Mouse (Mus musculus) heart, postnatal 14 days (tissue): ENCODE results near the gene Exph5. TPM values are rescaled to one million over a fixed set of nuclear protein-coding genes. Genes with fewer than 3 reads are reported as not detected.
A peak's percentile ranks its signal among the peaks of the same experiment; 100 is the strongest.

ENCODE experiments used
- DNase-seq, 2 experiments: peaks; one replicate each; pipeline ENCODE4 v3.0.0; 2021 to 2022
- intact Hi-C: fragments of 180-260 bp; cut with DNase I; formaldehyde crosslinking; loops from one replicate; pipeline ENCODE4 v1.15.1; 2025
- long read RNA-seq, 2 experiments: library from polyadenylated mRNA; stranded (forward); transcript quantifications; one replicate each; pipeline ENCODE4 v2.0.0; 2021
- total RNA-seq, 2 experiments: library from RNA; stranded (reverse); gene quantifications; 2 replicates each; pipeline ENCODE4 v1.2.3; 2021

Exph5 gene
- total RNA-seq = under 1 TPM; 0.22 to 0.34 TPM
- long read RNA-seq, experiment 1 = 0 reads
- long read RNA-seq, experiment 2 = 0 reads

DNA sequence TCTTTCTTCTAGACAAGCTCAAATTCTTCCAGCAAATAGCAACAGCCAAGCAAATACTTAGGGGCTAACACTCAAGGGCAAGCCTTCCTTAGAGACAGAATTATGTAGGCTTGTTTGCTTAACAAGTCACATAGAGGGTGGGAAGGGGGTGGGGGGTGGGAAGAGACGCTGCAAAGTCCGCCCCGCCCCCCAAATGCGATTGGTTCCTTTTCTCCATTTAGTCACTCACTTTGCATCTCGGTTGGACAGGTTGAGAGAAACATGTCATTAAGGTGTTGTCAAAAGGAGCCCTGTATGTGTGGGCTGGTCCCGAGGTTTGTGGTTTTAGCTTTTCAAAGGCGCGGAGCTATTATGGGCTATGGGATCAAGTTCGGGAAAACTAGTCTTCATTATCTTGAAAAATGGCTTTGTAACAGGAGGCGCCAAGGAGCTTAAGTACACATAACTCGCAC is at the start of gene Exph5:
Gene Exph5, plus strand, starts transcription at position 402 of the 452 bp plus-strand sequence.
- no peak for DNase-seq
- intact Hi-C loops = no loop called here

DNA sequence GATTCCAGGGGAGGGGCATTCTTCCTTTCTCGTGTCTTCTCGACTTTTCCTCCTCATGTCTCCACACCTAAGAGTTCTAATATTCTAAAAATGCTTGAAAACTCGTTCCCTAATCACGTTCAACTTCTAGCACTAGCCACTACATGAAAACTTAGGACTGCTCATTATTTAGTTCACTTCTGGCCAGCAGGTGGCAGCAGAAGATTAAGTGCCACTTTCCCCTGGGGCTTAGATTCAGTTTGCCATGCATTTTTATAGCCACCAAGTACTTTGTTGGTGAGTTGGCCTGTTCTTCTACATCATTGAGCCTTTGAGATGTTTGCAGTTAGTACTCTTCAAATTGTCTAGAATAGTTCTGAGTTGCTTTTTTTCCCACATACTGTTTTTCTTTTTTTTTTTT is 47.1 kb upstream of the Exph5 start:
- DNase-seq = peak; percentile 77 to 86
- intact Hi-C loops = loop anchor here (1.0 to 10.0 kb wide), 3 partner anchors 128 to 410 kb away; partner anchors contain the start of gene Kdelc2

DNA sequence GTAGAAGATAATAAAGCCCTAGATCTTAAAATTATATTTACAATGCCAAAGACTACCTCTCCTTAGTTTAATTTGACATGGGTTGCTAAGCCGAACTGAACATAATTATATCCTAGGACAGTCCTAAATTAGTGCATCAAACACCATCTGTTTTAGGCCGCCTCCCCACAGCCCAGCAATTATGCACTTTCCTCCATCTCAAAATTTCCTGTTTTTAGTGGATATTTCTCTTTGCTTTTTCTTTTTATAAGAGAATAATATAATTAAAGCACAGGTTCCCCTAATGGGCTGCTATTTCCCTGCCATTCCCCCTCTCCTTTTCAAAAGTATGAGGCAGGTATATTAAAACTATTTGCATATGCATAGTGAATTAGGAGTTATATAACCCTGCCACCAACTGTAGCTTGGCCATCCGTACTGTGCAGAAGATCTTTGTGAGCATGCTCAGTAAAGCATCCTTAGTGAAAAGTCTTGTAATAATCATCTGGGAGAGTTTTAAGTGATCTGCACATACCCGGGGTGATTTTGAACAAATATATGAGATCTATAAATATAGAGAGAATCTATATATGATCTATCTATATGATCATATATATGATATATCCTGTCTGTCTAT is 44.7 kb upstream of the Exph5 start:
- DNase-seq = no peak
- intact Hi-C loops = loop anchor here (10.0 kb wide), 1 partner anchor 408 kb away; no protein-coding TSS in a partner anchor

DNA sequence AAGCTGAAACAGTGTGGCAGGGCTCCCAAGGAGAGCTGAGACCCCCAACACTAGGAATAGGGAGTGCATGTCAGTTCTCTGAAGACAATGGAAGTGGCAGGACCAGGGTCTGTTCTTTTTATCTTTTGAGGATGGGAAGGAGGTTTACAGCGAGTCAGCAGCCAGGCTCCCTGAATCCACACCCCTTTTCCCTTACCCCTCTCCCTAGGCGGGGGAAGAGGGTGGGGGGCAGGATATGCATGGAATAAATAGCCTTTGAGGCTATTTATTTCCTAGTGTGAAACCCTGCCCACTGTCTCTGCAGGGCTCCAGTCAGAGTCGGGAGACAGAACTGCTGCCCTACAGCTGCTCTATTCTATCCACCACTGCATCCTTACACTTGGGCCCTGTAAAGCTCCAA is 43.7 kb upstream of the Exph5 start:
- intact Hi-C loops = loop anchor here (10.0 kb wide), 1 partner anchor 407 kb away; no protein-coding TSS in a partner anchor
- DNase-seq = no peak

DNA sequence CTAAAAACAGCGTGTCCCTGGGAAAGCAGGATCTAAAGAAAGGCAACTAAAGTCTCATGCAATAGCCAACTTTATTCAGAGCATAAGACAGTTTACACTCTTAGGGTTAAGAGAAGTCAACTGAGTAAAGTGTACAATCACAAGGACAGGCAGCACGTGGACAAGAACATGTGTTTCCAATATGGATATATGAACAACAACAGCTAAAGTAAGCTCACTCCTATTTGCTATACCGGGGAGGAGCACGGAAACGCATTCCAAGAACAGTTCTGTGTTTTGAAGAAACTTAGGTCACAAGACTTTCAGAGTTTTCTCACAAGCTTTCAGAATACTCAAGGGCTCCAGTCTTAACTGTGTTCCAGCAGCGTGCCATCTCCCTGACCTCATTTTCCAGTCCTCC is 43.3 kb upstream of the Exph5 start:
- intact Hi-C loops = loop anchor here (10.0 kb wide), 1 partner anchor 407 kb away; no protein-coding TSS in a partner anchor

DNA sequence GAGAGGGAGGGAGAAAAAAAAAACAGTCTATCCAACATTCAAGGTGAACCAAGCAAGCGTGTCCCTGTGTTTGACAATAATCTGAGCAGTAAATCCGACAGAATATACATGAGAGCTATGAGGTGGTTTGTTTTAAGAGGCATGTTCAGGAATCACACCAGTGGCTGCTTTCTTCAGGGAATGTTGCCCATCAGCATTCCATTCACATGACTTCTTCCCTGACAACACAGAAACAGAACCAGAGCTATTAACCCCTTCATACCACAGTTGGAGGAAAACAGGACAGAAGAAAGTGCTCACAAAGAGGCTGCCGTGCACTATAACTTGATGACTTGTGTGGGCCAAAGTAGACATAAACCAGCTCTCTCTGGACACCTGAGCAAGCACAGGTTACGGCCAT is 37.1 kb upstream of the Exph5 start:
- intact Hi-C loops = no loop called here
- no peak for DNase-seq

More for the DNA sequence above, 43.3 kb upstream of the Exph5 start:
- DNase-seq = no peak

DNA sequence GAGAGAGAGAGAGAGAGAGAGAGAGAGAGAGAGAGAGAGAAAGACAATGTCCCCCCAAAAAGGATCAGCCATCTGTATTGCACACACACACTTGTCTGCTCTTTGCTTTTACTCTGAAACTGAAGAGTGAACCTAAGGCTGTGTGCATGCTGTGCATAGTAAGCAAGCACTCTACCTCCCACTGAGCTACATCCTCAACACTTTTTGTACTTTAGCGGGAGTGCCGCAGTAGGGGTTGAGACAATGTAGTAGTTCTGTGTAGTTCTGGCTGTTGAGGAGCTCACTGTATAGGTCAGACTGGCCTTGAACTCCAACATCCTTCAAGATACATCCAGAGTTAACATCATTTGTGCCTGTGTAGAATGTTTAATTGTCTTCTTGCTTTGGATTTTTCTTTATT is 35.9 kb upstream of the Exph5 start:
- intact Hi-C loops = no loop called here
- no peak for DNase-seq

DNA sequence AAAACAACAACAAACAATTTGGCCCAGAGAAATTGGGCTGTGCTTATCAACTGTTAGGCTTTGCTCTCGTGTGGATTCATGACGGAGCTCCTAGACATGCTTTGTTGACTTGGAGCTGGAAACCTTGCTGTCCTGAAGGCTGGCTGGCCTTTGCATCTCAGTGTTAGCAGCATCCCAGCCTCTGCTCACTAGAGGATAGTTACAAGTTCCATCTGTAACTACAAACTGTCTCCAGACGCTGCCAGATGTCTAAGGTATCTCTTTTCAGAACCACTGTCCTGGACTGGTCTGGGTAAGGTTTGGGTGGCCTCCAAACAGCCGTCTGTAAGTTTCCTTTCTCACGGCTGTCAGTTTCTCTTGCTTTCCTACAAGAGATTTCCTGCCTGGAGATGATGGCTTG is 33.4 kb upstream of the Exph5 start:
- no peak for DNase-seq
- intact Hi-C loops = no loop called here

DNA sequence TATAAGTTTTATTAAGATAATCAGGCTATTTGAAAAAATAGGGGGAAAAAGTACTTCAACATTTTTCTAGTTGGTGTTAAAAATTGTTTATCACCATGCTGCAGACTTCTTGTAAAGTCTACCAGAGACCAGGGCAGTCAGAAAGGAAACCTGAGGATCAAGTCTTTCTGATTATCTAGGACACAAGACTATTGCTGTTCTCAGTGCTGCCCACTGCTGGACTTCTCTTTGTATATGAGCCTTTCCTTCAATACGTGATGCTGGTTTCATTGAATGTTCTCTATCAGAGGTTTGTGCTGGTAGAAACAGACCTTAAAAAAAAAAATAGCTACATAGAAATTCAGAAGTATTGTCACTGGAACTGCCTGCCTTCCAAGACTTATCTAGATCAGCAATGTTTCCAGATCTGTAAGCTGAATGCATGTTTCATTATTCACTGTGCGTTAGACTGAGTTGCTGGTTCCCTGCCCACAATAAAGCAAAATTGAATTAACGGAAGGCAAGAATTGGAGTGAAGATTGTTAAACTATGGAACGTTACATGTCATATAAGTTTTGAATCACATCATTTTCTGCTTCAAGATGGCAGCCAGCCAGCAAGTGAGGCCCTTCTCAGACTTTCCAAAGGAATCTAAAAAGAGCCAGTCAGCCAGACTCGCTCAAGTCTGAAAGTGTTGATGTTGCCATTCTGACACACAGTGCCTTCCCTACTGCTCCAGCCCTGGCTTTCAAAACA is 32.6 kb upstream of the Exph5 start:
- intact Hi-C loops = no loop called here
- peak in 1 of 2 experiments; percentile 31 for DNase-seq

DNA sequence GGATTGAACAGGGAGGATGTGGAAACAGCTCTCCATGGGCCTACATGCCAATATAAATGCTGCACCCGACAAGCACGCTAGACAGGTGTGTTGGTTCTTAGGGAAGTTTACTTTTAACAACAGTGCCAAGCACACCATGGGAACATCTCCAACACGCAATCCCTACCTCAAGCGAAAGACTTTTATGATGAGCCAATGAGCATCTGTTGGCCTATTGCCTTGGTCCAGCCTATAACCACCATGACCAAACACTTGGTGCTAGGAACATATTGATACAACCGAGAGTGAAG is 32.1 kb upstream of the Exph5 start:
- DNase-seq = no peak
- intact Hi-C loops = no loop called here

DNA sequence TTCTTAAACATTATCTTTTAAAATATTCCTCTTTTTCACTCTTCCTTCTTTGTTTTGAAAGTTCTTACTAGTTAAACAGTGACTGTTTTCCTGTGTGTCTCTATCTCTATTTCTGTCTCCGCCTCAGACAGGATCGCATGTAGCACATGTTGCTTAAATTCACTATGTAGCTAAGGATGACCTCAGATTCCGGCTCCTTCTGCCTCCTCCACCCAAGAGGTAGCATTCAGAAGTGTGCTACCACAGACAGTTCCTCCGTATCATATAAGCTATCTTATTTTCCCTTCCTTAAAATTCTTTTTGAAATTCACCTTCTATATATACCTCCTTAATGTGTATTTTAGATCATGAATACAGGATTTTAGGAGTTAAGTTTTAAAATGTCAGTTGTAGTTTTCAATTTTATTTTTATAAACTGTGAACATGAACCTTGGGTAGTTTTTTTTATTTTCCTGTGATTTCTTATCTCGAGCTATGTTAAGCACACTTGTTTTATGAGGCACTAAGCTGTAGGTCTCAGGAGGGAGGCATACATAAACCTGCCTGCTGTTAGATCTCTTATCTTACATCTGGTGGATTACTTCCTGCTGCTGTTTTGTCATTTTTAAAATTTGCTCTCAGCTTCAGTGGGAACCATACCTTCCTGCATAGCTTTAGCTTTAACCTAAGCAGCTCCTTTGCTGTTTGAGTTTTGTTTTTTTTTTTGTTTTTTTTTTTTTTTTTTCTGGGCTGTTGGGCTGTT is 30.0 kb upstream of the Exph5 start:
- no peak for DNase-seq
- intact Hi-C loops = no loop called here

DNA sequence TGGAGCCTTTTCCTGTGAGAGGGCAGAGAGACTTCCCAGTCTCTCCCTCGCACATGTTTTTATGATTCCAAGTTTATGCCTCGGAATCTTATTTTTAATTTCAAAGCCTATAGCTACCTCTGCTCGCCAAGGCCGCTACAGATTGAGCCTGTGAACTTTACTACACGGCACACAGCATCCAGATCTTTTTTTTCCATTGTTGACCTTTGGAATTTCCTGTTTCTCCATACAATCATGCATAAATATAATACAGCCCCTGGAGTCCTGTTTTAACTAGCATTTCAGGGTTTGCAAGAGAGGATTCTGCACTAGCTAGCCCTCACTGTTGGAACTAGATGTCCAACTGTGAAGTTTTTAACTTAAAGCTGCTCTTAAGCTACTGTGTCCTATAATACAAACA is 29.3 kb upstream of the Exph5 start:
- no peak for DNase-seq
- intact Hi-C loops = no loop called here

DNA sequence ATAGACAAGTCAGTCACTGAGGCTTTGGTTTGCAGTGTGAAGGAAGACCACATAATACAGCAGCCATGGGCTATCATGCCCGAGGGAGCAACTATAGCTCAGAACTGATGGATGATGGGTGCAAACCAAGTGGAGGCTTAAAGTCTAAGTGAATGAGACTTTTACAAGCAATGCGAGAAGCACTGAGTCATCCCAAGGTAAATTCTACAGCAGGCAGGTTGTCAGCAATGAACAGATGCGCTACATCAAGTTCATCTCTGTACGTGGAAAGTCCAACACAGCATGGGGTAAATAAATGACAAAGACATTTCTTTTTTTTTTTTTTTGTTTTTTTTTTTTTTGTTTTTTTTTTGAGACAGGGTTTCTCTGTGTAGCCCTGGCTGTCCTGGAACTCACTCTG is 28.8 kb upstream of the Exph5 start:
- intact Hi-C loops = no loop called here
- no peak for DNase-seq

DNA sequence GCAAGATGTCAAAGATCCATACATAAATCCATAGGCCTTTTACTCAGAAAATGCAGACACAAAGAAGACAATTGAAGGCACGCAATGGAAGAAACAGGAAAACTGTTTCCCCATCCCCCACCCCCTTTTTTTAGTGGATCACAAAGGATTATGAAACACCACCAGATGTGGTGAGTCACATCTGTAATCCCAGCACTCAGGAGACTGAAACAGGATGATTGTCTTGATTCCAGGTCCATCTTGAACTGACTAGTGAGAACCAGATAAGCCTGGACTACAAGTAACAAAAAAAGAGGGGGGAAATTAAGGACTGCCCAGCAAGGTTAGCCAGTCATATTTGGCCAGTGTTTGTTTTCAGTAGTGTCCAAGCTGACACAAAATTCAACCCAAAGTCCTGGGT is 25.1 kb upstream of the Exph5 start:
- intact Hi-C loops = no loop called here
- no peak for DNase-seq

DNA sequence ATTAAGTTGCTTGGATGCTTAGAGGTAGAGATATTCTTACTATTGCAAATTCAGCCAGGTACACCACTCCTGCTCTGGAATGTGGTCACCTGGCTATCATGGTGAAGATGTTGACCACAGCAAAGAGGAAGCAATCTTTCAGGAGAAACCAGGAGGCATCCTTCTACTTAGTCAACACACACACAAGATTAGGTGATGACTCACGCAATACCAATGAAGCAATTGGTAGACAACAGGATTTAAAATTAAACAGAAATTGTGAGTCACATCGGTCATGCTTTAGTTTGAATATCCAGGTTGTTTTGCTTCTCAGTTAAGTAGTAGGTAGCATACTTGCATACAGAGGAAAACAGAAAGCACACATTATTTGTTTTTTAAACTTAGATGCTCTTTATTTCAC is 22.5 kb upstream of the Exph5 start:
- no peak for DNase-seq
- intact Hi-C loops = no loop called here

DNA sequence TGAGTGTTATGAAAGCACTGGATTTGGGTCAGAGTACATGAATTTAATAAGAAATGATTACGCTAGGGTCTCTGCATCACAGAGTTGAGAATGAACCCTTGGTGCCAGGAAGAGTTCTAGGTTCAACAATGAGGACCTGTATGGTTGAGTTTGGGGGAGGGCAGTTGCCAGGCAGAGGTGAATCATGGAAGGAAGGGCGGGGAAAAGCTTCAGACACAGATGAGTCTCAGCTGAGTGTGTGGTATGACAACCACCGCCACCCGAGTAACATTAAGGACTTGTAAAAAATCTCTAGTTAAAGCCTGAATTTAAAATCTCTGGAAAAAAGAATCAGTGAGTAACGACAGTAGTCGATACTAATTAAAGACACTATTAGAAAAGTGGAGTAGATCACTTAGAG is 14.7 kb upstream of the Exph5 start:
- intact Hi-C loops = no loop called here
- no peak for DNase-seq

DNA sequence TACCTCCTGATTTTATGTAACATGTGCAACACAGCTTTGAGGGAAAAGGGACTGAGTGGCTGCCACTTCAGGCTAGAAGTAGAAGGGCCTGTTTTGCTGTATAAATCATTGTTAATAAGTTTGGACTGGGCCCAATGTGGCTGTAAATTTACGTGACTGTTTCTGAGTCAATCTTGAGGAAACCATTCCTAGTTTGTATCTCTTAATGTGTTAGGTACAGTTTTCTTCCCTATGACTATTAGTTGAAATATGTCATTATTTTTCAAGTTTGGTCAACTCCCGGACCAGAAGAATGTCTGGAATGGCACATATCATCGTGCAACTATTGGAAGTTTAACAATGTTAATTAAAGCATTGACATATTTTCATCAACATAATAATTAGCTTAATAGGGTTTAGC is 11.5 kb upstream of the Exph5 start:
- no peak for DNase-seq
- intact Hi-C loops = no loop called here

DNA sequence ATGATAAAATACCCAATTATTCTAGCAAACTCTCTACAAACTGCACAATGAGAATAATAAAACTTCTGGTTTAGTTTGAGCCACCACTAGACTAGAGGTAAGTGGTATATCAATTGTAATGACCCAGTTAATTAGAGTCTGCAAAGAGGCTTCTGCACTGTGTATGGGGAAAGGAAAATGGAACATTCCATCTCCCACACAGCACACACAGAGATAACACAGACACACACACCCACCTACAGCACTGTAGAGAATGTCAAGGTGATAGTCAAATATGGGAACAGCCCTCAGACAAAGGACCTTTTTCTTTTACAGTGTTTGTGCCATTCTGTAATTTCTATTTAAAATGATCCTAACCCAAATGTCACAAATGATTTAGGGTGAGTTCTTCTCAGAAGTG is 8.6 kb upstream of the Exph5 start:
- intact Hi-C loops = no loop called here
- DNase-seq = no peak

DNA sequence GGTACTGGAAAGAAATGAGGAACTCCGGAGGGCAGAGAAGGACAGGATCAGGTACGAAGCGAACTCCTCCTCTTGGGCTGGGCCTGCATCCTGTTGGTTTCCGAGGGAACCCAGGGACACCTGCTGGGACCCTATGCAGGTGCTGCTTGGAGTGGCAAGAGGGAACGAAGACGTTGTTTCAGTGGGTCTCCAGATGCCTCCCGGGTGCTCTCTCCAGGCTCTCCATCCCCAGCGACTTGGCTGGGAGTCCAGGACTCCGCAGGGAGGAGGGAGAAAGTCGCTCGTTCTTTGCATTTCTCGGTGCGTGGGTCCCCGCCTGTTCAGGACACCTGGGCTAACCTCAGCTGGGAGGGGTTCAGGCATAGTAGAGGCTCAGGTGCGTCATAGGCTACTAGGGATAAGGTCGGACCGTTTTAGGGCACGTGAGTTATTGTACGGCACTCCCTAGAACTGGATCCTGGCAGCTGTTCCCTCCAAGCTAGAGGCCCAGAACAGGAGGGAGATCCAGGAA is 386 bp downstream of the Exph5 start:
- DNase-seq = no peak
- intact Hi-C loops = no loop called here

DNA sequence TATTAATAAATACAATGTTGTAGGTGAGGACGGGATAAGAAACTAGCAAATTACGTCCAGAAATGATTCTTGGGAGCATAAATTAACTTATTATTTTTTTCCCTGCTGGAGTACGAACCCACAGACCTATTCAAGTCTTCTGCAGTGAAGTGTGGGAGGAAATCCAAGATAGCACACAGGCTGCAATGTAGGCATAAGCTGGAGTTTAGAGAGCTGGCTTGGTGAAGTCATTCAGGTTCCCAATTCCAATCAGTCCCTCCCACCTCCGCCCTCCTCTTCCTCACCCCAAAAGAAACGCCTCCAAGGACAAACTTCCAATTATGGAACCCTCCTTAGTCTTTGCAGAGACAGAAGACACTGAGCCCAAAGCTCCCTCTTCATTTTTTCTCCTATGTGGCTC is 945 bp downstream of the Exph5 start:
- intact Hi-C loops = no loop called here
- DNase-seq = no peak

DNA sequence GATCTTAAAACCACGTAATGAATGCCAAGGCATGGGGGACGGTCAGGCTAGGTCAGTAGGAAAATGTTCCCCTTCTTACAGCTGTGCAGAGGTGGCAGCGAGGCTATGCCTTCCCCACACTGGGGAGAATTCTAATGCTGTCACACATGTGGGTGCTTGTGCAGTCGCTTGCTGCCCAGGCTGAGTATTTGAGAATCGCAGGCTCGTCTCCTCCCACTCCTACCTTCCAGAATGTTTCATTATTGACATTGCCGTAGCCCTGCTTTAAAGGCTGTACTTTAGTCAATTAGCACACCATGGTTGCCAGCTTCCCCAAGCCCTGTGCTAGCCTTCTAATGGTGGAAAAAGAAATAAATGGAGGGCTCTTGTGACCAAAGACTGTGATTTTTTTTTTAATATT is 6.4 kb downstream of the Exph5 start:
- DNase-seq = no peak
- intact Hi-C loops = no loop called here
